Mouse (Mus musculus): Measurements from ENCODE around the gene Gpx3.
"Not testable (repeated sequence)": the region's sequence is repeated elsewhere in the genome, so short reads cannot be mapped to it uniquely, and the experiment has no call there.

The Gpx3 gene

DNA sequence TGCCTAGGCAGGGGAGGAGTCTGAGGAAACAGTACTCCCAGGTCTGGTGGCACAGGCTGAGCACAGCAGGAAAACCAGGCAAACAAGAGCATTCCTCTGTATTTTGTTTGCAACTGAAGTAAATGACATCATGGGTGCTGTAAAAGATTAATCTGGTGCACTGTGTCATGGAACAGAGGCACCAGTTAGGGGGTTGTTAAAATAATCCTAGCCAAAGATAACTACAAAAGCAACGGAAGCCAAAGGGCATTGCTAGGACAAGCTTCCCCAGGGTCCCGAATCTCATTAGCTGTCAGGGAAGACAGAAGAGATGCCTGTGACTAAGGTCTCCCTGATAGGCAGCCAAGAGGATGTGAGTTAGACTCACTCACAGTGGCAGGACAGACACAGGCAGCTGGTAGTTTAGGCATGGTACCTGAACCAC, 21.2 kb upstream of the Gpx3 start:
- no peak for DNase-seq (ENCODE audit: low read depth, low spot score)

DNA sequence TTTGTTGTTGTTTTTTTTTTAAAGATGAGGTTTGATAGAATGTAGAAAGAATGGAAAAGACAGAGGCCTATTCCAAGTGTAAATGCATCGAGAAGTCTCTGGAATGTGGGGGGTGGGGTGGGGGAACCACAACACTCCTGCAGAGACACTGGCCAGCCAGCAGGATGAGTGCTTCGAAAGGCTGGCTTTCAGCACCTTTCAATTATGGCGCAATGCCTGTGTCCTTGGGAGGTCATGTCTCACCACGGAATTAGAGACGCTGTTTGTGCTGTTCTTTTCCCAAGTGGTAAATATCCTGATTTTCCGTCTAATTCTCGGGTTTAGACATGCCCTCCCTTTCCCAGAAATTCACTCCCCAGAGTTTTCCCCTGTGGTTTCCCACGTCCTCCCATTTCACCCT, 19.6 kb upstream of the Gpx3 start:
- no peak for DNase-seq (ENCODE audit: low read depth, low spot score)

DNA sequence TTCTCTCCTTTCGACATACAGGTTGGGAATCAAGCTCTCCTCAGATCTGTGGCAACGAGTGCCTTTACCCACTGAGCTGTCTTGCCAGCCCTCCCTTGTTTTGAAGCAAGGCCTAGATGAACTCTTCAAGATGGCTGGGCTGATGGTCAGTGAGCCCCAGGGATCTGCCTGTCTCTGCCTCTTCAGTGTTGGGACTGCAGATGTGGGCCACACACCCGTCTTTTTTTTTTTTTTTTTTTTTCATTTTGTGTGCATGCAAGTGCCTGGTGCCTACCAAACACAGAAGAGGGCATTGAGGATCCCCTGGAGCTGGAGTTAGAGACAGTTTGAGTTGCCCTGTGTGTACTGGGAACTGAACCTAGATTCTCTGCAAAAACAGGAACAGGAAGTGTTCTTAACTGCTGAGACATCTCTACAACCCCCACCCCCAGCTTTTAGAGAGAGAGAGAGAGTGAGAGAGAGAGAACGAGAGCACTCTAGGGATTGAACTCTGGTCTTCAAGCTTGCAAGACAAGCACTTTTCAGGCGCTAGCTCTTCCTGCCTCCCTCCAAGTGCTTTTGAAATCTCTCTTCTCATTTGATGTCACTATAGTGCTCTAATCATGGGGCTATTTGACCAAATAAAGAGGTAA, 17.9 kb upstream of the Gpx3 start:
- DNase-seq (ENCODE audit: low read depth, low spot score) = no peak

DNA sequence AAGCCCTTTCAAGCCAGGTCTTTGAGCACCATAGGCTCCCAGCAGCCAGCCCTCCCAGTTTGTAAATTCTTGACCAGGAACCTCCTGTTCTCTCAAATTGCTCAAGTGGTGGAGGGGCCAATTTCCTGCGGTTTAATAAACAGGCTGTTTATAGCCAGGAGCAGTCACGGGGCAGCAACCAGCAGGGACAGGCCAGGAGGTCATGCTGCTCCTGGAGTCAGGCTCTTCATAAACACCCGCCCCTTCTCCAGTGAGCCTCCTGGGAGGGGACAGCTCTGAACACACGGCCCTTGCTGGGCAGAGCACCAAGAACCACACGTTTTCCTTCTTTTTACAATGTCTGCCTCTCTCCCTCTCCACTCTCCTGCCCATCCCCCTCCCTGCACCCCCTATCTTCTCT, 17.3 kb upstream of the Gpx3 start:
- DNase-seq (ENCODE audit: low read depth, low spot score) = no peak

DNA sequence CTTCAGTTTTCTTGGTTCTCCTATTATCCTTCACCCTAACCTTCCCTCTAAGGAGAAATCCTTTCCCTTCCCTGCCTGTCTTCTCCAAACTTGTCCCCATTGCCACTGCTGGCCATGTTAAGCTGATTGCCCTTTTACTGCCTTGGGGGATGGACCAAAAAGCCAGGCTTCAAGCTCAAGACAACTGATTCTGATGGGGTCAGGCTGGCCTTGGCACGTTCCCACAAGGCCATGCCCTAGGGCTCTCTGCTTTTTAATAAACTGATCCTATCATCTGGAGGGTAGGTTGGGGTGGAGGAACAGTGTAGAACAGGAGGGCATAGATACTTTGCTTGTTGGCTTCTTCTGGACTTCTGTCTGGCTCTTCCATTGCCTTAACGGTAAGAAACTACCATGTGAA, 16.8 kb upstream of the Gpx3 start:
- DNase-seq (ENCODE audit: low read depth, low spot score) = no peak

DNA sequence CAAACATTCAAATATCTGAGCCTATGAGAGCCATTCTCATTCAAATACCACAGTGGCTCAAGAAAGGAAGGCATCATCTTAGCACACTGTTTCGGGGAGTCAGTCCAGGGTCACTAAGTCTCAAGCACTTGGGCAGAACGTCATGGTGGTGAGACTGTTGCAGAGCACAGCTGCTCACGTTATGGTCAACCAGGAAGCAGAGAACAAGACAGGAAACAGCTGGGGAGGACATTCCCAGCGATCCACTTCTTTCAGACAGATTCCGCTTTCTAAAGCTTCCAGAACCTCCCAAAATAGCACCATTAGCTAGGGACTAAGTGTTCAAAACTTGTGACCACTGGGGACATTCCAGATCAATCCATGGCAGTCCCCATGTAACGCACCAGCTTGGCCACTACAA, 14.3 kb upstream of the Gpx3 start:
- DNase-seq (ENCODE audit: low read depth, low spot score) = no peak

DNA sequence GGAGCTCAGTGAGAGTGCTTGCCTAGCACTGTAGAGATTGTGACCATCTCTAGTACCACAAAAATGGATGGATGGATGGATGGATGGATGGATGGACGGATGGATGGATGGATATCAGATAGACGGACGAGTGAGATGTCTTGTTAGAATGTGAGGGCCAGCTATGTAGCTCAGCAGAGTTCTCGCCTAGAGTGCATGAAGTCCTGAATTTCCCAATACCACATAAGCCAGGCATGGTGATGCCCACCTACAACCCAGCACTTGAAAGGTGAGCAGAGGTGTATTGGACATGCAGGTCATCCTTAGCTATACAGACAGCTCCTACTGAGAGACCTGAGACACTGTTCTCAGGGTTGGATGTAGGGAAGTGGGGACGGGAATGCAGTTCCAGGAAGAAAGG, 10.9 kb upstream of the Gpx3 start:
- DNase-seq (ENCODE audit: low read depth, low spot score) = no peak

DNA sequence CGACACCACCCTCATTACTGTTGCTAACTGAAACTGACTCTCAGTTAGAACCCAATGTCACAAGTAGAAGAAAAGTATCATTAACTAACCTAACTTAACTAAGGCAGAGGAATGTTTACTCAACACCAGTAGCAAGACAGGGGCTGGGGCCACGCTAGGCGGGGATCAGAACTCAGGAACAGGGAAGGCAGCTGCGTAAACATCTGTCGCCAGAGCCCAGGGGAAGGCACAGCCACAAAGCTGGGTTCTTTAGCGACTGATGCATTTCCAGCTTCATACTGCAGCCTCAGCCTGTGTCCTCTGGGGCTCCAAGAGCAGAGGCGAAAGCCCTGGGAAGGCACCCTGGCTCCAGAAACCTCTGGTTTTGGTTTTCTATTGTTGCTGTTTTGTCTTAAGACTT, 10.2 kb upstream of the Gpx3 start:
- DNase-seq (ENCODE audit: low read depth, low spot score) = no peak

DNA sequence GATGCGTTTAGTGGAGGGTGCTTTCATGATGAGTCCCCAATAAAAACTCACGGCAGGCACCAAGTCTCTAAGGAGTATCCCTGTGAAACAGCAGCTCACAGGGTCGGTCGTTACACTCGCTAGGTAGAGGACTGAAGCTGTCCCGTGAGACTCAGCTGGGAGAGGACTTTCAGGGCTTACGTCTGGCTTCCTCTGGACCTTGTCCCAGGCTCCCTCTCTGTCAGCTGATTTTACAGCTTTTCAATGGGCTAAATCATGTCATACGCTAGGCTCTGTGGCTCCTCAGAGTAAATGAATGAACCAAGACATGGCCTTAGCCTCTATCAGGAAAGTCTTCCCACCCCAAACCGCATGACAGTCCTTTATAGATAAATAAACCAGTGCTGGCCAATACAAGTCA, 7.7 kb upstream of the Gpx3 start:
- DNase-seq (ENCODE audit: low read depth, low spot score) = no peak

DNA sequence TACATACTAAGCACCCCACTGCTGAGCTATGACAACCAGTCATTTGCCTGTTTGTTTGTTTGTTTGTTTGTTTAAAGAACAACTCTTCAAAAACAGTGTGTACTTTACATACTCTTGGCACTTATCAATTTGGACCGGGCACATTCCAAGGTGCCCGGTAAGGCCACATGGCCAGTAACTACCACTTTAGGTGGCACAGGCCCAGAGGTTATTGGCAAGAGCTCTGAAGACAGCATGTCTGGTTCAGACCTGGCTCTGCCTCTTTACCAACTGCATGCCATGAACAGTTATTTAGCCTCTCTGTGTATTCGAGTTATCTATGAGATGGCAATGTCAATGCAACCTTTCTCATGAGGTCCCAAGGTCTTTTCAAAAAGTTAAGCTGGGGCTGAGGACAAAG, 5.6 kb upstream of the Gpx3 start:
- not testable (repeated sequence) for DNase-seq (ENCODE audit: low read depth, low spot score)

DNA sequence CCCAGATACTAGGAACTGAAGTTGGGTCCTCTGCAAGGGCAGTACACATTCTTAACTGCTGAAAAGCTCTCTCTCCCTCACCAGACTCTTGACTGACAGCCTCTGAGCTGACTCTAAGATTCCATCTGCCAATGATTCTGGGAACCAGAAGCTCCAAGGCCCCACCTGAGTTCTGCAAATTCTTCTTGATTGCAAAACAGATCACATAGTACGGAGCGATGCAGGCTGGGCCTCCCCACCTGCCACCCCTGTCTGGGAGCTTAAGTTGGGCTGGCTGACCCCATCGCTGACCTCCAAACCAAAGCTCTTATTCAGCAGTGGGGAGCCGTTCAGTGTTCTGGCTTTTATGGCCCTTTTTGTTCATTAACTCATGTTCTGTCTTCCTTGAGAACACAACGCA, 4.8 kb upstream of the Gpx3 start:
- DNase-seq (ENCODE audit: low read depth, low spot score) = no peak

DNA sequence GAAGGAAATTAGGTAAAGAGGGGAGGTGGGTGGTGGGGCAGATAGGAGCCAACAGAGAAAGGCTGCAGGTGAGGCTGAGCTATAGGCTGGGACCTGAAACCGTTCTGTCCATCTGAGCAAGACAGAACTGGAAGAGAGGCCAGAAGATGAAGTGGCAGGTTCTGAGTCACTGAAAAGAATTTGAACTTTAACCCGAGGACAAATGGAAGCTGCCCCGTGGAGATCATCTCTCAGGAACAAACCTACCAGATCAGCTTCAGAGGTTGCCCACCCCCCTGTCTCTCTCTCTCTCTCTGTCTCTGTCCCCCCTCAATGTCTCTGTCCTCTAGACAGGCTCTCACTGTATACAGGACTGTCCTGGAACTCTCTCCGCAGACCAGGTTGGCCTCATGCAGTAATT, 2.6 kb upstream of the Gpx3 start:
- no peak for DNase-seq (ENCODE audit: low read depth, low spot score)

DNA sequence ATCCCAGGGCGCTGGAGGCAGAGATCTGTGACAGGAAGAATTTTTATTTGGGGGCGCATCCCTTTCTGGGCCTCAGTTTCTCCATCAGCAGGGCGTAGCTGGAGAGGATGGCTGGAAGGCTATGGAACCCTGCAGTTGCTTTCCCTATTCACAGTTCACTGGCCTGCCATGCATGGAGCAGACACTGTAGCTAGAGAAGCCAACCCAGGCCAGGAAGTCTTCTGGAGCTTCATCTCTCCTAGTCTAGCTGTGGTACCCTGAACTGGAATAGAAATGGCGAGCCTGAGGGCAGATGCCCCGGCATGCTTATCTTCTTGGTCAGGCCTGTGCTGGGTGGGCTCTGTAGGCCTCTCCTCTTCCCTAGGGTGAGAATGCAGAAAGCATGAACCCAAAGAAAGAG, 1.1 kb downstream of the Gpx3 start:
- no peak for DNase-seq (ENCODE audit: low read depth, low spot score)

DNA sequence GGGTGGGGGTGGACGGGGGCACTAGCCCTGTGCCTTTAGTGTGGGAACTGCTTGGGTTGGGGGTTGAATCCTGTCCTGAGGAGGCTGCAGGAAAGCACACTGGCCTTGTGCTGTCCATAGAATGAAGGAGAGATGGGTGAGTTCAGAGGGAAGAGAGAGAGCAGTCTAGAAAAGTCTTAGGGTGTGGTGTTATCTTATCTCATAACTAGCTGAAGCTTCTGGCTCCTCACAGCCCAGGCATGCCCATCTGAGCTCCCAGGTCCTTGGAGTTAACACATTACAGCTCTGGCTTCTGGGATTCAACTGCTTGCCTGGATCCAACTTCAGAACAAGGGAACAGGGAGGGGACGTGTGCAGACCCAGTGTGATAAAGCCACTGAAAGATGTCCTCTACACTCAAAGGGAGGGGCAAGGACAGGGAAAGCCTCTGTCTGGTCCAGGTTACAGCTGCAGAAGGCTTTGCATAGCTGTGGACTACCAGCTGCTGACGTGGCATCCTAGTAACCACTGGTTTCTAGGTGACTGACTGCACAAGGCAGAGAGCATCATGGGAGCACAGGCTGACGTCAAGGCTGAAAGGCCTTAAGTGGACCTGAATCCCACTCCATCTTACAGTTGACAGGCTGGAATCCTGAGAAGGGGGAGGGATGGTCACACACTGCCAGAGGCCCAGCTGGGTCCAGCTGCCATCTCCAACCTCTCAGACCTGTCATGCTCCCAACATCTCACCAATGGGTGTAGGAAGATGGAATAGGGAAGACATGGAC, 1.9 kb downstream of the Gpx3 start:
- DNase-seq (ENCODE audit: low read depth, low spot score) = no peak

DNA sequence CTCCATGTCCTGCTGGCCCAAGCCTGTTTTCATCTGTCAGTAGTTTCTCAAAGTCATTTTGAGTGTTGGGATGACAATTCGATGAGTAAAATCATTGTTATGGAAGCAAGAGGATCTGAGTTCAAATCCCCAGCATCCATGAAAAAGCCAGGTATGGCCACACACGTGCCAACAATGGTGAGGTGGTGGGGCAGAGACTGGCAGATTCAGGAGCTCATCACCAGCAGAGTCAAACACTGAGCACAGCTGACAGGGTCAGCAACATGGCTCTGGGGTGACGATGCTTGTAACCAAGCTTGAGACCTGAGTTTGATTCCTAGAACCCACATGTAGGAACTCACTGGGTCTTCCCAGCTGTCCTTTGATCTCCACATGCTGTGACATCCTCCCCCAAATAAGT, 2.8 kb downstream of the Gpx3 start:
- DNase-seq (ENCODE audit: low read depth, low spot score) = no peak

DNA sequence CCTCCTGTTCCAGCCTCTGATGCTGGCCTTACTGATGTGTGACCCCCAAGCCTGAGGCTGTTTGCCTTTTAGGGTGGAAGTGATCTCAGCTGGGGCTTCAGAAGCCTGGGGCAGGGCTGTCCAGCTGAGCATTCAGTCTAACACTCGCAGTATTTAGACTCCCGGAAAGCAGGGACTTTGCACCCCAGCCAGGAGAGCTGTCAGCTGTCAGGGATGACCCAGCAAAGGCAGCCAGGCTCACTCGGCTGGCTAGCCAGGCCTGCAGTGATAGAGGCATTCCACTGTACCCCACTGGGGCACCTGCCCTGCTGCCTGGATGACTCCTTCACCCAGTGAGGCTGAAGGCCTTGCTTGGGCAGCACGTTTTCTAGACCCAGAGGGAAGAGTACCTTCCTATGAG, 3.7 kb downstream of the Gpx3 start:
- no peak for DNase-seq (ENCODE audit: low read depth, low spot score)

DNA sequence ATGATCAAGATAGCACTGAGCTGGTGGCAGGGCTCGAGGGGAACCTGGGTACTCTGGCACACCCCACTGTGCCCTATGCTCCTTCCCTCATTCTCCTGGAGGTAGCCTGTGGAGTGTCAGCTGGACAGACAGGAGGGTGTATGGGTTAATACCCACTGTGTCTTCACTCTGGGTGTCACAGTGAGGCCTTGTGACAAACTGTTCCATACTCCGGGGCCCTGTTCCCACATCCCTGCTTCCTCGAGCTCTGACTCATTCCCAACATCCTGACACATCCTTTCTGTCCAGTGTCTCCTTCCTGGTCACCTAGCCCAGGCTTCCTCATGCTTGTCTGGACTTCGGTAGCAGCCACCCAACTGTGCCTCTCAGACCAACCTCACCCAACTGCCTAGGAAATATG, 4.2 kb downstream of the Gpx3 start:
- DNase-seq (ENCODE audit: low read depth, low spot score) = no peak

DNA sequence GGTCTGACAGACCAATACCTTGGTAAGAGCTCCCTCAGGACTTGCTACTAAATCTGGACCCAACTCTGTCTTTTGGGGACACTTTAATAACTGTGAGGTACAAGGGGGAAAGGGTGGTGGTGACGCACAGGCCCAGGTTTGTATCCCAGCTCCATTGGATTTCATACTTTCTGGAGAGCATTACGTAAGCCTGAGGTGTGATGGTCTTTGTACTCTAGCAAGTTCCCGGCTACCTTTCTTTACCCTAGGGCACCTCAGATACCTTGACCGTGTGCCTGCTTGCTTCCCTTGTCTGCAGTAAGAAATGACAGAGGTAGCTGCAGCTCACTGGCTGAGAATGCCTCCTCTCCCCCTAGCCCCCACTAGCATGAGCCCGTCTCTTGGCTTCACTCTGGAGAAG, 5.0 kb downstream of the Gpx3 start:
- no peak for DNase-seq (ENCODE audit: low read depth, low spot score)

DNA sequence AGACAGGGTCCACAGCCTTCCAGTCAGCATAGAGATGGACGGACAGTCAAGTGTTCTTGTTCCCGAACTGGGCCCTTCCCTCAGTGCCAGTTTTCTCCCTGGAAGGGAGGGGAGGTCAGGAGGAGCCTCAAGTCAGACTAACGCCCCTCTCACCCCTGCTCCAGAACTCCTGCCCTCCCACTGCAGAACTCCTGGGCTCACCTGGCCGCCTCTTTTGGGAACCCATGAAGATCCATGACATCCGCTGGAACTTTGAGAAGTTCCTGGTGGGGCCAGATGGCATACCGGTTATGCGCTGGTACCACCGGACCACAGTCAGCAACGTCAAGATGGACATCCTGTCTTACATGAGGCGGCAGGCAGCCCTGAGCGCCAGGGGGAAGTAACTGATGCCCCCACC, 7.0 kb downstream of the Gpx3 start:
- no peak for DNase-seq (ENCODE audit: low read depth, low spot score)

DNA sequence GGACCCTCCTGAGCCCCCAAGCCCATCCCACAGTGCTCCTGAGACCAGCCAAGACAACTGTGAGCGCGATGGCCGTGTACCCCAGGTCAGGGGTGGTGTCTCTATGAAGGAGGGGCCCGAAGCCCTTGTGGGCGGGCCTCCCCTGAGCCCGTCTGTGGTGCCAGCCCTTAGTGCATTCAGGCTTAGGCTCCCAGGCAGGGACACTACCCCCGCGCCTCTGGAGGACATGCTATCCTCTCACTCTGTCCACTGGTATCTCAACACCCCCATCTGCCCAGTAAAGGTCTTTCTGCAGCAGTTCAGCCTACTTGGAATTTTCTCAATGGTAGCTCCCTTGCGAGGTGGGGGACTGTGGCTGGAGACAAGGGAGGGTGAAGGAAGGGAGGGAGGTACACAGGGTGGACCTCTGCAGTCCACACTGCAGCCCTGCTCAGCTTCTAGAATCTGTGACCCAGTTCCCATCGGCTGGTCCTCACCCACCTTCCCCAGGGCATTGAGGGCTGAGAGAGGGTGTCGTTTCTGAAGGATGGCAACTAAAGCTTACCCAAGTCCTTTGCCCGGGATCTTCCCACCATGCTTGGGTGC, 7.9 kb downstream of the Gpx3 start:
- DNase-seq (ENCODE audit: low read depth, low spot score) = no peak

DNA sequence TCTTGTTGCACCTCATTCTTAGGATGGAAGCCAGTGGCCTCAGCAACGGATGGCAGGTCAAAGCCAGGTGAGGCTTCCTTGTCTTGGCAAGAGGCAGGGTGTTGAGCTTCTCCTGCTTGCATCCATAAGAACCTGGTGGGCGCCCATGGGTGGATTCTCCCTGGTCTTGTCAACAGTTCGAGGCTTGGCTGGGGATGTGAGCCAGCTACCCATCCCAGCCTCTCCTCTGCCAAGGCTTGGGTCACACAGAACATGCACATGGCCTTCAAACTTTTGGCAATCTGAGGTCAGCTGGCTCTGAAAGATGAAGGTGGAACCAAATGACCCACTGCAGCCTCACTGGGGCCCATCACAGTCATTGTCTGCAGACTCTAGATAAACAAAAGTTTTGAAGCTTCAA, 8.9 kb downstream of the Gpx3 start:
- no peak for DNase-seq (ENCODE audit: low read depth, low spot score)

DNA sequence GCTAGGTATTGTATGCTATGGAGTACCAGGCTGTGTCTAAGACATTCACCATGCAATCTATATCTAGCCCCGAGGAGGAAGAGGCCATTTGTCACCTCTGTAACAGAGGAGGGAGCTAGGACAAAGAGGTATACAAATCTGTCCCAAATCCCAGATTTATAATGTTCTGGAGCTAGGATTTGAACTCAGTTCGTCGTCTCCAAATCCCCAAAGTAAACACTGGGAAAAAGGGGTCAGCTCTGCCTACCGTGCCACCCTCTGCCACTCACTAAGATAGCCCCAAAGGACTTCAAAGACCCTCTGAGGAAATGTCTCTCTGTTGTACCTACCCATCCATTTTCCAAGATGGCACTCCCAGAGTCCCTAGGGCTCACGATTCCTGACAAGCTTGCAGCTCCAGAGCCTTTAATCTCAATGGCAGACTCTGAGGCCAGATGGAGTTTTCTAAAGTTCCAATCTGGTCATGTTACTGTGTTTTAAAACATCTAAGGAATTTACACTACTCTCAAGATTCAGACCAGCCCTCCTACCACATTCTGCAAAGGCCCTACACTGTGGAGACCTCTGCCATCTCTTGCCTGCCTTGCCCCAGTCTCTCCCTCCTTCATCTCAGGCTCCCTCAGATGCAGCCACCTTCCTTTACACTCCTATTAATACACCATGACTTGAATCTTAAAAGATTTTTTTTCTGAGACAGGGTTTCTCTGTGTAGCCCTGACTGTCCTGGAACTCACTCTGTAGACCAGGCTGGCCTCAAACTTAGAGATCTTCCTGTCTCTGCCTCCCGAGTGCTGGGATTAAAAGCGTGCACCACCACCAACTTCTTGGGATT, 9.6 kb downstream of the Gpx3 start:
- DNase-seq (ENCODE audit: low read depth, low spot score) = no peak

All from retina, adult 2 months (tissue).